Mouse (Mus musculus) v-Abl transformed pro-B cells (cell line): ENCODE measurements around the gene Ralgds.

ENCODE experiments used
- in situ Hi-C, 2 experiments: fragments of 400-800 bp; cut with MboI; formaldehyde crosslinking; loops; one replicate each; pipeline ENCODE4 v1.15.1; 2025; ENCODE audit not compliant: unreplicated experiment in 2 of 2

Gene Ralgds

DNA sequence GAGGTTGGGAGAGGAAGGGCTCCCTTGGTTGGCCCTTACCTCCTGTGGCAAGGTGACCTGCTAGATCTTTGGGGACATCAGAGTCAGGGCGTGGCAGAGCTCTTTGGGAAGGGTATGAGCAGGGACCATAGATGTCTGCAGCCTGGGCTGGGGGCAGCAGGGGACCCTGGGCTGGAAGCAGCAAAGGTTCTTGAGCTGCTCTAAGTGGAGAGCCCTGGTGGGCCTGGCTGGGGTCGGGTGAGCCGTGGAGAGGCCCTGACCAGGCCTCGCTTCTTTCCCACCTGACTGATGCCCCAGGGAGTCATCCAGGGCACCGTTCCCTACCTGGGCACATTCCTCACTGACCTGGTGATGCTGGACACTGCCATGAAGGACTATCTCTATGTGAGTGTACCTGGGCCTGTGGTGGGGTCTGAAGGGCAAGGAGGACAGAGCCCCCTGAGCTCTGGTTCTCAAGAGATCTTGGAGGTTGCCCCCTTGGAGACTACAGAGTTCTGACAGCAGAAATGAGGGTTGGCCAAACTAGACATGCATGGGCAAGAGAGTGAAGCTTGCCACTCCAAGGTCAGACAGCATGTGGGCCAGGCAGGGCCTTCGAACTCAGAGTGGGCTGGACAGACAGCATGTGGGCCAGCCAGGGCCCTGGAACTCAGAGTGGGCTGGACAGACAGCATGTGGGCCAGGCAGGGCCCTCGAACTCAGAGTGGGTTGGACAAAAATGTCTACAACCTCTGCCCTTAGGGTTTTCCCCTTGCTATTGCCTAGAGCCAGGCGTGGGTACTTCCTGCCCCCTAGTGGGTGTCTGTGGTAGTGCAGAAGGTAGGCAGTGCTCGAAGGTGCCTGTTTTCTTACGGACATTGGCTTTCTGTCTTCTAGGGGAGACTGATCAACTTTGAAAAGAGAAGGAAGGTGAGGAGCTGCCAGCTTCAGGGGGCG lies 34.6 kb downstream of the Ralgds start:
- in situ Hi-C loops, result loop anchor here in 1 of 2 experiments (5.0 to 25.0 kb wide), 2 partner anchors 40 to 1235 kb away; no protein-coding TSS in a partner anchor

DNA sequence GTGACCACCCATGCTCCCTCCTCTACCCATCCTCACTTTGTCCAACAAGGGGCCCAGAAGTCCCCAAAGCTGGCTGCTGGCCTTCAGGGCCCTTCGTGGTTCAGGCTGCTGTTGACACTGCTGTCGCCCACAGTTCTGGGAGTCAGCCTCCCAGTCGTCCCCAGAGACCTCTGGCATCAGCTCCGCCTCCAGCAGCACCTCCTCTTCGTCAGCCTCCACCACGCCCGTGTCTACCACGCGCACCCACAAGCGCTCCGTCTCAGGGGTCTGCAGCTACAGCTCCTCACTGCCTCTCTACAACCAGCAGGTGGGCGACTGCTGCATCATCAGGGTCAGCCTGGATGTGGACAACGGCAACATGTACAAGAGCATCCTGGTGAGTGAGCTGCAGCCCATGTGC lies 36.2 kb downstream of the Ralgds start:
- in situ Hi-C loops, result loop anchor here in 1 of 2 experiments (5.0 to 25.0 kb wide), 2 partner anchors 38 to 1237 kb away; no protein-coding TSS in a partner anchor

DNA sequence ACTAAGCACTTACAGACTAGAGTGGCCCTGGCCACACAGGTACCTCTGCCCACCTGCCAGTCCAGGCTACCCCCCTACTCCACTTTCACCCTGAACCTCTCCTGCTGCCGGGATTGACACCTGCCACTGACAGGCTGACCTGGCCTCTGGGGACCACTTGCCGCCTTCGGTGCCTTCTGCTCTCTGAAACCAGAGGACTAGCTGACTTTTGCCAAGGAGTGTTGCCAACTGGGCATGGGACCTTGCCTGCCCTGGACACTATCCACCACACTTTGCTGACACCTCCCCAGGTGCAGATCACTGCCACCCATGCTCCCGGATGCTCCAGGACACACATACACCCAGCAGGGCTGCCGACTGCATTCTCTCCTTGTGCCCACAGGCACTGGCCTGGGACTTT lies 39.4 kb downstream of the Ralgds start:
- in situ Hi-C loops, result loop anchor here (5.0 kb wide), 1 partner anchor 35 kb away; no protein-coding TSS in a partner anchor

DNA sequence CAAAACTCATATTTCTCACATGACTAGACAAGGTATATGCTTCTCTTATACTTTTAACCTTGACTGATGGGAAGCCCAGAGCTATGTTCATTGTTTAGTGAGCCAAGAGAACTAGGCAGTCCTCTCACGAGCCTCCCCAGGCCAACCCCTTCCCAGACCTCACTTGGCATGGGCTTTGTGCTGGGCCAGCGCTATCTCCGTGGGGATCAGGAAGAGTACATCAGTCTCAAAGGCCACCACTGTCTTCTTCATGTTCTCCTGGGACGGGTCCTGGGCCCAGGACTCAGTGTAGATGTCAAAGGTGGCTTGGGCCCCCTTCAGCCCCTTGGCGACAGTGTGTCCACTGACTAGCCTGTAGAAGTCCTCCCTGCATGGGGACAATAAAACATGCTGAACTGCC lies 44.5 kb downstream of the Ralgds start:
- in situ Hi-C loops, result no loop called here

DNA sequence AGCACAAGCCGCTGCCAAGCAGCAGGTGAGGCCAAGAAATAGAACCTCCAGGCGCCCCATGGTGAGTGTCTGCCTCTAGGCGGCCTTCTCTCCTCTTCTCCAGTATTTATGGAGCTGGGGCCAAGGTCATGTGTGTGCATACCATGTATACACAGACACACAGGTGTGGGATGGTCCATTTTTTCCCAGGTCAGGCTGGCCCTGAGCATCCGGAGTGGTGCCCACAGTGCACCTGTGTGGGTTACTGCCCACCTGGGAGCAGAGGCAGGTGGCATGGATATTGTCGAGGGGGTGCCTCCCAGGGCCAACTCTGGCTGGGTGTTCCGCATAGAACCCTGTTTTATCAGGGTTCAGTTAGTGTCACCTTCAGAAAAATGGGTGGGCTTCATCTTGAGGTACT lies 50.4 kb downstream of the Ralgds start, which contains the start of gene Cel:
Gene Cel (minus strand): TSS at position 101 of the 400 bp plus-strand sequence.
- in situ Hi-C loops, result no loop called here

DNA sequence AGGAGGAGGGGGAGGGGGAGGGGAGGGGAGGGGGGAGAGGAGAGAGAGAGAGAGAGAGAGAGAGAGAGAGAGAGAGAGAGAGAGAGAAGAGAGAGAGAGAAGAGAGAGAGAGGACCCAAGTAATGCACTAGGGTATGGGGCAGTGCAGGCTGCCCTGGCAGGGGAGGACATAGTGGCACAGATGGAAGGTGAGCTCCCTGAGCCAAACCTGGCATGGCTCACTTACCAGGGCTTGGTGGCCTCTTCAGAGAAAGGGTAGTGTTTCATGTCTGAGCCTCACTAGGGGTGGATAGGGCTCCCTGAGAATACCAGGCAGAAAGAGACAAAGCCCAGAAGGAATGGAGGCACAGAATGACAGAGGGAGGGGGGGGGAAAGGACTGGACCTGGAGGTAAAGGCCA lies 50.9 kb downstream of the Ralgds start:
- in situ Hi-C loops, result no loop called here

DNA sequence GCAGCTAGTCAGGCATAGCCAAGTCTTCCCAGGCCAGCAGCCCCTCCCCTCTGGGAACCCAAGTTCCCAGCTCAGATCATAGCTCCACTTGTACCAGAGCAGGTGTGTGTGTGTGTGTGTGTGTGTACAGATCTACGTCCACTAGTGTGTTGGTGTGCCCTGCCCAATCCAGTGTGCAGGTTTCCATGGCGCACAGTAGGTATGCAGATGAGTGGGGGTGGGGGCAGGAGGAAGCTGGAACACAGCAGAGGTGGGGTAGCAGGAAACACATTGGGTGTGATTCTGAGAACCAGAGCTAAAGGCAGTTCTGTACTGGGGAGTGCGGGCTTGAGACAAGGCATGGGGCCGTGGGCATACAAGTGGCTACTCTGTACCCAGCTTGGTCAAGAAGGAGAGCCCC lies 51.5 kb downstream of the Ralgds start:
- in situ Hi-C loops, result no loop called here

DNA sequence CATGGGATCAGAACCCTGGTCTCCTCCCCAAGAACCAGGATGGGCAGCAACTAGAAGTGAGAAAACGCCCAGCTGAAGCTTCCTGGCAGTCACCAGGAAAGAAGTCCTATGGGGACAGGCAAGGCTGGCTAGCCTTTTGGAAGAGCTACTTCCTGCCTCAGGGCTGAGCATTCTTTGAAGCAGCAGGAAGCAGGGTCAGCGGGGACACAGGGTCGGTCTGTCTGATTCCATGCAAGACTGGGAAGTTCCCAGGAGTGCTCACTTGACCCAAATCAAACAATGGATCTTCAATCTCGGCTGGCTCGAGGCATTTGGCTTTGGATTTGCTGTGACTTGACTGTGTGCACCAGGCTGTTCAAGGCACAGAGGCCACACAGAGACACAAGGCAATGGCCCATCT lies 53.6 kb downstream of the Ralgds start:
- in situ Hi-C loops, result no loop called here

DNA sequence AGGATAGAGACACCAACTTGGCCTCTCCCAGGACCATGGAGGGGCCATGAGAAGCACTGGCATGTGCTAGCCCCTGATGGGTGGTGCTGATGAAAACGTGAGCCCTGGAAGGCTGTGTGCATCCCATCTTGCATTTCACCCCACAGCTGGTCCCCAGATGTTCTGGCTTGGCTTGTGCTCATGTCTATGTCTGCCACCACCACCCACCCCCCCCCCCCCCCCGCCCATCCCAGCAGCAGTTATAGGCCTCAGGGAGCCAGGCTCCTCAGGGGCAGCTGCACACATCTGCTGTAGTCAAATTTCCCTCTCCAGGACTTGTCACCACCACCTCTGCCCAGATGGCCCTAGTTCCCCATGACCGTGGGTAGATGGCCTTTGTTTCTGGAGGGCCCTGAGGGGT lies 57.0 kb downstream of the Ralgds start:
- in situ Hi-C loops, result no loop called here

DNA sequence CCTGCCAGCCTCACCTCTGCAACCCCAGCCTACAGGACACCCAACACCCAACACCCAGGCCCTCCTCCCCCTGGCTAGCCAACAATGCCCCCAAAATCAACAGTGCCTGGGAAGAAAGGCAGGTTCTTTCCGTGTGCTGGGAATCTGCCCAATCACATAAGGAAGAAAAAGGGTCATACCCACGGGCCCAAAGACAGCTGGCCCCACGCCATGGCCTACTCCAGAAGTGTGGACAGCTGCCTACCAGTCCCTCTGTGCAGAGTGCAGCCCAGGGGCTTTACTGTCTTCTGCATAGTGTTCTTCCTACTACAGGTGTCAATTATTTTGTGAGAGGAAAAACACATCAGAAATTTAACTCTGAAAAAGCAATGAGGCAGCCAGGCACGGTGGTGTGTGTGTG lies 62.4 kb downstream of the Ralgds start:
- in situ Hi-C loops, result no loop called here

DNA sequence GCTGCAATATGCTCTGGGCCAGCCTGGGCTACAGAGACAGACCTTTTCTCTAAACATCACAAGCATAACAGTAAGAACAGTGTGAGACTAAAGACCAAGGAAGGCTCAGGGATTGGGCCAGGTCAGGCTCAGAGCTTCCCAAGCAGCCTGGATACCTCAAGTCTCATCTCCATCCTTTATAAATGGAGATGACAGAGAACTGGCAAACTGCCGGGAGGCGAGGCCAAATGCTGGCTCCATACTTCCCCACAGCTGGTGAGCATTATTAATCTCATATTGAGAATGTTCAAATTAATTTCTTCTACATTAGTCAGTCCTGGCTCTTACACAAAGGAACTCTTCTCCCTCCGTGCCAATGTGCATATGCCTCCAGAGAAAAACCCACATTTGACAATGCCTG lies 63.9 kb downstream of the Ralgds start:
- in situ Hi-C loops, result no loop called here

DNA sequence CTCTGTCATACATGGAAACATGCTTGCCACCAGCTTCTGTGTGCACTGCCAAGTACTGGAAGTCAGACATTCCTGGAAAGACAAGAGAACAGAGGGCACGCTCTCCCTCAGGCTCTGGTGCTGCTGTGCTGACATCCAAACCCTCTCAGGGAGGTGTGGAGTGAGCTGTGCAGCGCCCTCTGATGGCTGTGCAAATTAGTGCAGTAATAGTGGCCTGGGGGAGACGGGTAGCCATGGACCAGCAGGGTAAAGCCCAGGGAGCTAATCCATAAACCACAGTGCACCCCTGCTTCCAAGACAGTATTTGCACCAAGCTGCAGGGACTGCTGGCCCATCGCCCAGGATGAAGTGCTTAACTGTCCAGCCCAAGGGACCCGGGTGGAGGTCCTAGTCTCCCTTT lies 65.1 kb downstream of the Ralgds start:
- in situ Hi-C loops, result no loop called here

DNA sequence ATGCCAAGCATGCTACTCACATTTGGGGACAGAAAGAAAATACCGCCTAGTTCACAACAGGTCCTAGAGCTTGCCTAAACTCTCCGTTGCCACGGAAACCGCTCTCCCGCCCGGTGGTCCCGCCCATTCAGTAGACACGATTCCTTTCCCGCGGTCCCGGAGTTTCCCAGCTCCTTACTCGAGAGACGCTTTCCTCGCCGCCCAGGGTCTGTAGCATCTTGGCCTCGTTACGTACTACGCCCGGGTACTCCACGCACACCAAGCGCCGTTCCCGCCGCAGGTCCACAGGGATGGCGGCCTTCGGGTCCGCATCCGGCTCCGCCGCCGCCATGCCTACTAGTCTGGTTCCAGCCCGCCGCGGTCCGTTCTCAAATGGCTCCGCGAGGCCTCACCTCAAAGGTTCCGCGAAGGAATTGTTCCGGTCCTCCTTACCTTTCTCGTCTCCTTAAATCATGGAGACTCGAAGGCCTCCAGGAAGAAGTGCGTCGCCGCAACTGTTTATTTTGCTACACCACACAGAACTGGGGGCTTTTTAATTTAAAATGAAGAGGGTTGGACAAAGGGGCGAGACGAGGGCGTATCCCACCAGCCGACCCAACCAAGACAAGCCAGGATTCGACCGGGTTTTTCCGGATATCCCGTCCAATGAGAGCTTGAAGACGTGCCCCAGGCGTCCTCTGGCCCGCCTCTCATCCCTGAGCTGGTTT lies 69.9 kb downstream of the Ralgds start:
- in situ Hi-C loops, result loop anchor here in 1 of 2 experiments (5.0 kb wide), 1 partner anchor 65 kb away; no protein-coding TSS in a partner anchor

DNA sequence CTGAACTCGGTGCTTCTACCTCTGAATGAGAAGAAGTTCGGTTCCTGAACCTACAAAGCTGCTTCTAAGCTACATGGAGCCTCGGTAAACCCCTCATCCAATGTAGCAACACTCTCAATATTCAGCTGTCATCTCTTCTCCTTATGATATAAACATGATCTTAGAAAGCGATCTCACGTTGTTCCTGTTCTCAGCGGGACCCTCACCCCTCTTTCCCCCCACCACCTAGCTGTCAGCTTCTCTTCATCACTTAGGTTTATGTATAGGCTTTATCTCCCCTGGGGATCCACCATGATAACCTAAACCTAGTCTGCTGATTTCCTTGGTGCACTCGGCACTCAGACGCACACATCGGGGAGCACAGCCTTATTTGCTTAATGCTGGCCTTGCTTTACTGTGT lies 70.7 kb downstream of the Ralgds start, which contains the start of gene Gtf3c5:
Gene Gtf3c5 (minus strand): TSS at position 101 of the 400 bp plus-strand sequence.
- in situ Hi-C loops, result loop anchor here in 1 of 2 experiments (5.0 kb wide), 1 partner anchor 66 kb away; no protein-coding TSS in a partner anchor

DNA sequence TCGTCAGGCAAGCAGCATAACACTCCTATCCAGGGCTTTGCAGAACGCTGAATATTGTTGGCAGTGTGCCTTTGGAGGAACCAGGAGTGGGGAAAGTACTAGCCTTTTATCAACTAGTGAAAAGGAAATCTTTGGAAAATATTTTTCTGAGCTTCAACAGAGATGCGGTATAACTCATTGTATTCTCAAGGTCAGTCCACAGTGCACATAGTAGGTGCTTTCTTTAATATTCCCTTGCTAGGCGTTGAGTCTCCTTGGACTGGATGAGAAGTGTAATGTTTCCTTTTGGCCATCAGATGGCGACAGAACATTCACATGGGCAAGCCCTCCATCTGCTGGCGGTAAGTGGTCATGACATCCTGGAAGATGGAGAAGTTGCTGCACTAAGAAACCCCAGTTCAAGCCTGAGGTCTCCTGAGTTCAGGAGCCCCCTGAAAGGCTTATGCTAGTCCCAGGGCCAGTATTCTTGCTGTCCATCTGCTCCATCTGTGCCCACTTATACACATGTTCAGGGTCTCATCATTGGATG lies 72.2 kb downstream of the Ralgds start:
- in situ Hi-C loops, result loop anchor here in 1 of 2 experiments (5.0 kb wide), 2 partner anchors 38 to 68 kb away; no protein-coding TSS in a partner anchor

DNA sequence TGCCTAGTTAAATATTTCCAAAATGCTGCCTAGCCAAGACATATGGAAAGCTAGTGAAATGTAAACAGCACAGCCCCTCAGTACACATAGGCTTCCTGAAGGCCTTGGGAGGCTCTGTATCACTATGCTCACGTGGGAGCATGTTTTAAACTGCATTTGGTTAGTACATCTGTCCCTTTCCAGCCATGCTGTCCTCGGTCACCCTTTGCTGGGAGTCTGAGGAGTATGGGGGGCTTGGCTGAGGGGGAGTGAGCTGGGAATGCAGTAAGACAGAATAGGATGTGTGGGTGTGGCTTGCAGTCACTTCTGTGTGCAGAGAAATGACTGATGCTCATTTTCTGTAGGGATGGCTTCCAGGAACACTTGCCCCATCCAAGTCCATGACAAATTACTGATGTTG lies 72.8 kb downstream of the Ralgds start:
- in situ Hi-C loops, result loop anchor here in 1 of 2 experiments (5.0 kb wide), 2 partner anchors 38 to 68 kb away; no protein-coding TSS in a partner anchor

DNA sequence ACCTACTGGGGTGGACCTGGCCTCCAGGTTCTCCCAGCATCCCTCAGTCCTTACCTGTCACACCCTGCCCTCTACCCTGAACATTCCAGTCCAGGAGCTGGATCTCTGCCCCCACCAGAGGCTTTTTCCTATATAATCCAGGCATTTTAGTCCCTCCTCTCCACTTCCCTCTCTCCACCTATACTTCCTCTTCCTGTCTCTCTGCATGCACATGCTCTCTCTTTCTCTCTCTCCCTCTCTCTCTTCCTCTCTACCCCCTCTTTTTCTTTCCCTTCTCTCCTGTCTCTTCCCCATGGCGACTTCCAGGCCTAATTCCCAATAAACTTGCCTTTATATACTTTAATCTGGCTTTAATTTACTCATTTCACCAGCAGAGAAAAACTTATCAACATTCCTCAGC lies 75.6 kb downstream of the Ralgds start:
- in situ Hi-C loops, result loop anchor here in 1 of 2 experiments (5.0 kb wide), 2 partner anchors 41 to 71 kb away; no protein-coding TSS in a partner anchor

DNA sequence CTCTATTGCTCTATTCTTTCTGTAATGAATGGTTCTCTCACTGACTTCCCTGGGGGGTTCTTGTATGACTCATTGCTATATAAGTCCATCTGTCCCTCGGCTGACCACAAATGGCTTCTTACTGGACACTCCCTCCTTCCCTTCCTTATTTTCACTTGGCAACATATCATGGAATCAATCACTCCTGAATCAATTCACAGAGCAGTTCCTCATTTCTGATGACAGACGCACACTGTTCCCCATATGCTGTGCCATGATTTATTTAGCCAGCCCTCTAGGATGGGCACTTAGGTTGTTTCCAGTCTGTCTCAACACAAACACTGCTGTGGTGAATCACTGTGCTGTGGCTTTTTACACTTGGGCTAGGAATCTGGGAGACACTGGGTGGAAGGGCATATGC lies 78.6 kb downstream of the Ralgds start:
- in situ Hi-C loops, result loop anchor here (5.0 kb wide), 1 partner anchor 36 kb away; no protein-coding TSS in a partner anchor

DNA sequence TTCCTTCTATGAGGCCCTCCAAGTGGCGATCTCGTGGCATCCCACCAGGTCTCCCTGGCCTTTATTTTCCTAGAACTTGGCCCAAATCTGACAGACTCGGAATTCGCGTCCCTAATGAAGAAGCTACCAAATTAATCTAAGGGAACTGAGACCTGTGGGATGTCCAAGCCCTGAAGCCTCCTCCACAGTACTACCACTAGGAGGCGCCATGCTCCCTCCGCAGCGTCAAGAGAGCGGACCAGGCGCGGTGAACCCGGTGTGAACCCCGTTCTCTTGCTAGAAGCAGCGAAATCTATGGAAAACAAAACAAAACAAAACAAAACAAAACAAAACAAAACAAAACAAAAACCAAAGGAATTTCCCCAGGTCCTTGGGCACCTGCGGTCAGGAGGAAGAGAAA lies 79.9 kb downstream of the Ralgds start:
- in situ Hi-C loops, result loop anchor here (5.0 kb wide), 1 partner anchor 34 kb away; no protein-coding TSS in a partner anchor

DNA sequence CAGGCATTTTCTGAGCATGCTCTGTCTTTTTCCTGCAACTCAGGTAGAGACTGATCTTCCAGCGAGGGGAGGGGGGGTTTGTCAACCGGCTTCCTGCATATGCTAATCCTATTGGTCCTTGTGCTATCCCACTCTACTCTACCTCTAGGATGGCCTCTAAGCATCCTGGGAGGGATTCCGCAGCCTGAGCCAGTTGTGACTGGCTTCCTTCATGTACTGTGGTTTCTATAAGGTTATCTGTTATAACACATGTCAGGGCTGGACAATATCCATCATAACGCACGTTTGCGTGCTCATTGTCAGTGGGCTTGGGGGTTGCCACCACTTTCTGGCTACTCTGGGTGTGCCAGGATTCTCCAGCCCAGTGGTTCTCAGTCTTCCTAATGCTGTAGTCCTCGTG lies 83.1 kb downstream of the Ralgds start:
- in situ Hi-C loops, result no loop called here

DNA sequence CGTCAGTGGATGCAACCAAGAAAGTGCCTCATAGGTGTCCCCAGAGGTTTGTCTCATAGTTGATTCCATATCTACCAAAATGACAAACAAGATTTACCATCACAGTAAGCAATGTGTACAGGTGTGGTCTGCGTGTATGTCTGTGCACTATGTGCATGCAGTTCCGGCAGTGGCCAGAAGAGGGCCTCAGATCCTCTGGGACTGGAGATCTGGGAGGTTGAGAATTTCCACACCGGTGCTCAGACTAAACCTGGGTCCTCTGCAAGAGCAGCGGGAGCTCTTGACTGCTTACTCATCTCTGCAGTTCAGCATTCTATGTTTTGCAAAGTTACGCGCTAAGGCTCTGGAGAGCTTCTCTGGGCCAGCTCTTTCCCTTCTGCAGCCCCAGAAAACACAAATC lies 84.1 kb downstream of the Ralgds start:
- in situ Hi-C loops, result no loop called here
